ENCODE assay signal across 12 mouse cellular contexts in the genomic region with DNA sequence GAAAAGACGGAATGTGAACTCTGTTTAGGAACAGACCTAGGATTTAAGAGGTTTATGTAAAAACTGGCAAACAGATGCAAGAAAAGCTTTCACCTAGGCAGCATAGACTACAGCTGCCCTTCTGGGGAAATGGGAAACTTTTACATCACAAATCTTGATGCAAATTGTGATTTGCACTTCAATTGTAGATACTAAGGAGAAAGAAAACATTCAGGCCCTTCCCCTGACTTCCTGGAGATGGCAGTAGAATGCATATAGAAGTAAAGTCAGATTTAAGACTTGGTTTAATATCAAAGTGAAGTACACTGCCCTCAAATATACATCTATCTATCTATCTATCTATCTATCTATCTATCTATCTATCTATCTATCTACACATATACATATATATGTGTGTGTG. TPM values are rescaled to one million over a fixed set of nuclear protein-coding genes. Genes with fewer than 3 reads are reported as not detected.
DNase-seq lines count a peak whose midpoint lies in the region; ATAC-seq and TF ChIP-seq lines count a peak whose summit lies in the region.
"Had no signal": no experiment of that assay in that cellular context is flagged by ENCODE, and none has a peak within 500 bp of the region (broad histone marks: within the 10 kb centered on the region; RNA-seq: fewer than 3 reads in every experiment).

No protein-coding gene starts in this region.

- H3K27me3 ChIP-seq in kidney, postnatal 0 days (ENCODE audit: insufficient read depth, low read length), result no peaks in the 10 kb centered on the region
- H3K27me3 ChIP-seq in midbrain, embryonic 14.5 days (ENCODE audit: control insufficient read depth, insufficient read depth, low read length), result no peaks in the 10 kb centered on the region
- no peaks in the 10 kb centered on the region for H3K27me3 ChIP-seq in midbrain, embryonic 15.5 days (replicated peaks)
- H3K27me3 ChIP-seq: limb, embryonic 15.5 days had no signal

- 89% methylated on average over 1 of the region's 1 CpGs for WGBS in kidney, postnatal 0 days
- WGBS in midbrain, embryonic 14.5 days, result 89% methylated on average over 1 of the region's 1 CpGs
- 88% methylated on average over 1 of the region's 1 CpGs for WGBS in midbrain, embryonic 15.5 days

- DNase-seq in CD4-positive, CD25-positive, alpha-beta regulatory T cell, adult 2 months (ENCODE audit: low read depth, low spot score), result peak; percentile 30
- DNase-seq in kidney, postnatal 0 days (ENCODE audit: low spot score), result peak; percentile 85
- no peak for DNase-seq in kidney, adult 8-10 months
- DNase-seq in midbrain, embryonic 14.5 days, result peak; percentile 56
- peak; percentile 9 for DNase-seq in telencephalon, adult 2 months (ENCODE audit: low read depth, low spot score)
- DNase-seq in frontal cortex, postnatal 10 days (ENCODE audit: low spot score in 2 of 2), result no peak
- DNase-seq: cerebellum, adult 11 months; gastrocnemius, postnatal 14 days; heart, postnatal 4 days had no signal

- no peaks in the 10 kb centered on the region for H3K4me1 ChIP-seq in kidney, postnatal 0 days (replicated peaks; ENCODE audit: insufficient read depth, low read length)
- no peaks in the 10 kb centered on the region for H3K4me1 ChIP-seq in midbrain, embryonic 14.5 days (ENCODE audit: control insufficient read depth, insufficient read depth, low read length)
- H3K4me1 ChIP-seq in midbrain, embryonic 15.5 days, result no peaks in the 10 kb centered on the region
- H3K4me1 ChIP-seq: limb, embryonic 15.5 days had no signal

- no peak overlapping the region for H3K9ac ChIP-seq in kidney, postnatal 0 days (ENCODE audit: low read depth, low read length)
- H3K9ac ChIP-seq in midbrain, embryonic 14.5 days (replicated peaks; ENCODE audit: low read length), result no peak overlapping the region
- no peak overlapping the region for H3K9ac ChIP-seq in midbrain, embryonic 15.5 days
- H3K9ac ChIP-seq: limb, embryonic 15.5 days had no signal

- H3K9me3 ChIP-seq in kidney, postnatal 0 days (replicated peaks; ENCODE audit: low read length), result no peaks in the 10 kb centered on the region
- H3K9me3 ChIP-seq in midbrain, embryonic 14.5 days (ENCODE audit: control insufficient read depth, low read length), result no peaks in the 10 kb centered on the region
- no peaks in the 10 kb centered on the region for H3K9me3 ChIP-seq in midbrain, embryonic 15.5 days
- H3K9me3 ChIP-seq: limb, embryonic 15.5 days had no signal

- H3K4me3 ChIP-seq in kidney, postnatal 0 days (replicated peaks; ENCODE audit: low read depth, low read length), result no peak overlapping the region
- H3K4me3 ChIP-seq in midbrain, embryonic 14.5 days (replicated peaks; ENCODE audit: low read depth, low read length), result no peak overlapping the region
- no peak overlapping the region for H3K4me3 ChIP-seq in midbrain, embryonic 15.5 days
- H3K4me3 ChIP-seq: limb, embryonic 15.5 days had no signal

- TF ChIP-seq CTCF in kidney, postnatal 0 days (IDR thresholded peaks at IDR 0.05; ENCODE audit: low read depth), result peak; percentile 80

- peaks cover 30% of the 10 kb centered on the region for H3K36me3 ChIP-seq in kidney, postnatal 0 days (ENCODE audit: insufficient read depth, low read length)
- peaks cover 37% of the 10 kb centered on the region for H3K36me3 ChIP-seq in midbrain, embryonic 14.5 days (ENCODE audit: control insufficient read depth, insufficient read depth, low read length)
- H3K36me3 ChIP-seq in midbrain, embryonic 15.5 days (replicated peaks), result peaks cover 12% of the 10 kb centered on the region; the same call in 1 of the 2 replicates

- H3K27ac ChIP-seq in kidney, postnatal 0 days, result no peak overlapping the region
- no peak overlapping the region for H3K27ac ChIP-seq in midbrain, embryonic 14.5 days (replicated peaks; ENCODE audit: low read depth, low read length)
- H3K27ac ChIP-seq in midbrain, embryonic 15.5 days, result no peak overlapping the region
- H3K27ac ChIP-seq: limb, embryonic 15.5 days had no signal

- H3K4me2 ChIP-seq in kidney, postnatal 0 days (ENCODE audit: low read length), result no peak overlapping the region
- no peak overlapping the region for H3K4me2 ChIP-seq in midbrain, embryonic 14.5 days (ENCODE audit: low read length)
- H3K4me2 ChIP-seq in midbrain, embryonic 15.5 days, result no peak overlapping the region
- H3K4me2 ChIP-seq: limb, embryonic 15.5 days had no signal

- ATAC-seq in CD4-positive, CD25-positive, alpha-beta regulatory T cell, adult 4 months, result no peak
- ATAC-seq in kidney, postnatal 0 days (replicated peaks; ENCODE audit: low FRiP score, low read depth), result no peak
- ATAC-seq in midbrain, embryonic 14.5 days (ENCODE audit: low FRiP score, low TSS enrichment), result no peak
- no peak for ATAC-seq in midbrain, embryonic 15.5 days (replicated peaks)

RNA-seq across cellular contexts. Expression of a gene that starts 21.8 kb away (rescaled TPM):
- 10 to 100 TPM; 24.5 to 31.2 TPM for polyA plus RNA-seq in CD4-positive, CD25-positive, alpha-beta regulatory T cell, adult 4 months (2017; shearing (Covaris generic))
- 13.6 and 13.8 TPM in 2 replicates for polyA plus RNA-seq in kidney, postnatal 0 days (2015; fragmentation: Nextera tagmentation; extraction: Ambion mirVana)
- polyA plus RNA-seq in midbrain, embryonic 14.5 days (2014; fragmentation: Nextera tagmentation; extraction: Ambion mirVana), result 10.4 and 12.8 TPM in 2 replicates
- polyA plus RNA-seq in midbrain, embryonic 15.5 days (2015; fragmentation: Nextera tagmentation; extraction: Ambion mirVana), result 9.0 and 11.0 TPM in 2 replicates

RNA-seq across cellular contexts. Expression of a gene that starts 33.9 kb away (rescaled TPM):
- 100 to 1,000 TPM in 1 of 2 experiments, 10 to 100 TPM in 1; 95.7 to 127 TPM for polyA plus RNA-seq in CD4-positive, CD25-positive, alpha-beta regulatory T cell, adult 4 months (2017; shearing (Covaris generic))
- 442 and 483 TPM in 2 replicates for polyA plus RNA-seq in kidney, postnatal 0 days (2015; fragmentation: Nextera tagmentation; extraction: Ambion mirVana)
- polyA plus RNA-seq in midbrain, embryonic 14.5 days (2014; fragmentation: Nextera tagmentation; extraction: Ambion mirVana), result 48.8 and 105 TPM in 2 replicates
- polyA plus RNA-seq in midbrain, embryonic 15.5 days (2015; fragmentation: Nextera tagmentation; extraction: Ambion mirVana), result 123 and 142 TPM in 2 replicates

Comparison
In these comparisons a context has a peak if more than half of its experiments do, and no peak if none do; other contexts are left out.
1. DNase-seq: peak in CD4-positive, CD25-positive, alpha-beta regulatory T cell, adult 2 months (single experiment), kidney, postnatal 0 days (single experiment), midbrain, embryonic 14.5 days (single experiment) and telencephalon, adult 2 months (single experiment); none in kidney, adult 8-10 months (0 of 2) and frontal cortex, postnatal 10 days (0 of 2).